Mouse (Mus musculus) thymus, adult 2 months (tissue): Measurements from ENCODE around the gene Syndig1.

Source experiments
- CTCF ChIP-seq: fragments of 200-500 bp; IDR thresholded peaks from 2 replicates; pipeline ENCODE4 v1.5.1; 2012; ENCODE audit warnings: mild to moderate bottlenecking, control low read depth, low read length, moderate library complexity, borderline replicate concordance; ENCODE audit not compliant: control insufficient read depth, poor library complexity, insufficient read depth; ENCODE audit errors: extremely low read depth
- POLR2A ChIP-seq: fragments of 200-500 bp; IDR thresholded peaks from 2 replicates; pipeline ENCODE4 v1.6.1; 2012; ENCODE audit warnings: mild to moderate bottlenecking, low read length, control low read depth, moderate library complexity; ENCODE audit not compliant: control insufficient read depth, poor library complexity, insufficient read depth; ENCODE audit errors: extremely low read depth

DNA sequence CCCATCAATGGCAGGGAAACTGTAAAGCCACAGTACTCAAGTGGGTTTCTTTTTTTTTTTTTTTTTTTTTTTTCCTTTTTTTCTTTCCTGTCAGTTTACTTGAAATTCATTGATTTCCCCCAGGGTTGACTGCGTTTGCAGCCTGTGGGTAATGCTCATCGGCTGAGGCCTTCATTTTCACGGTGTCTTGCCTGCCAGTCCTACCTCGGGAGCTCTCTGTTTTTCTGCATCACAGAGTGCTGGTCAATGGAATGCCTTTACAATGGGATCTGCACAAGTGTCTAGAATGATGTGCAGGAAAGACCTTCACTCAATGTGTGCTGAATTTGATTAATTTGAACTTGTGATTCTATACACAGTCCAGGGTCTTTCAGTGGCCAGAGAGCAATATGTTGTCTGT lies 184.8 kb downstream of the Syndig1 start:
- TF ChIP-seq POLR2A: no peak
- TF ChIP-seq CTCF: no peak
